Mouse (Mus musculus) thymus, postnatal 14 days (tissue): Measurements from ENCODE around the gene Atg5.

Source experiments
- DNase-seq: peaks from one replicate; pipeline ENCODE4 v3.0.0; 2021

Gene Atg5

DNA sequence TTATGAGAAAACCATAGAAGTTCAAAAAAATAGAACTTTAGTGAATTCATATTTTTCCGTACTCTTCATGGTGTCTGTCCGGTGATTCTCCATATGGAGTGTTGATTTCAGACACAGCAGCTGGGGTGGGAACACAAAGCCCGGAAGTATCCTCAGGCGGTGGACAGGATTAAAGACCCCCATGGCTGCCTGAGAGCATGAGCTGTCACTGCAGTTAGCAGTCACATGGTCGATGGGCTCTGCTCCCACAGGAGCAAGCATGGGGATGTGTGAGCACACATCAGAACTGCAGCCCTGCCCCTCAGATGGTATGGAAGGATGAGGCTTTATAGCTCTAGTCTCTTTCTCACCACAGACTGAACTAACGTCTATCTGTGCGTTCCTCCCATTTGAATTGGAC lies 87.1 kb downstream of the Atg5 start:
- DNase-seq, result no peak

- DNase-seq, result no peak
Observed at GRCm38 (mm10) chr10:44356625-44357024, 88.5 kb downstream of the Atg5 start.

GRCm38 (mm10) chr10:44357316-44357715 lies 89.2 kb downstream of the Atg5 start:
- no peak for DNase-seq

- DNase-seq, result no peak
Observed at GRCm38 (mm10) chr10:44358816-44359215, 90.7 kb downstream of the Atg5 start.

GRCm38 (mm10) chr10:44360632-44361031 lies 92.5 kb downstream of the Atg5 start:
- no peak for DNase-seq

- no peak for DNase-seq
Observed at GRCm38 (mm10) chr10:44362435-44362834, 94.3 kb downstream of the Atg5 start.

DNA sequence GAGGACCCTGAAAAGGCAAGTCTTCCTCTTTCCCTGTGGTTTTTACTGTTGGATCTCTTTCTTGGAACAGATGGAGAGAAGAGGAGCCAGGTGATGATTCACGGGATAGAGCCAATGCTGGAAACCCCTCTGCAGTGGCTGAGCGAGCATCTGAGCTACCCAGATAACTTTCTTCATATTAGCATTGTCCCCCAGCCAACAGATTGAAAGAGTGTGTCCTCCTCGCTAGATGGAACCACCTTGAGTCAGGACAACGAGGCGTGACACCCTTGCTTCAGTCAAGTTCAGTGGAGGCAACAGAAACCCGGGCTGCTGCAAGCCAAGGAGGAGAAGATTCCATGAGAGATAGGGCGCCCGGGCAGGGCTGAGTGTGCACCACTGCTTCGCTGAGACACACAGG lies 94.7 kb downstream of the Atg5 start:
- DNase-seq, result no peak

GRCm38 (mm10) chr10:44366186-44366585 lies 98.0 kb downstream of the Atg5 start:
- DNase-seq, result no peak

DNA sequence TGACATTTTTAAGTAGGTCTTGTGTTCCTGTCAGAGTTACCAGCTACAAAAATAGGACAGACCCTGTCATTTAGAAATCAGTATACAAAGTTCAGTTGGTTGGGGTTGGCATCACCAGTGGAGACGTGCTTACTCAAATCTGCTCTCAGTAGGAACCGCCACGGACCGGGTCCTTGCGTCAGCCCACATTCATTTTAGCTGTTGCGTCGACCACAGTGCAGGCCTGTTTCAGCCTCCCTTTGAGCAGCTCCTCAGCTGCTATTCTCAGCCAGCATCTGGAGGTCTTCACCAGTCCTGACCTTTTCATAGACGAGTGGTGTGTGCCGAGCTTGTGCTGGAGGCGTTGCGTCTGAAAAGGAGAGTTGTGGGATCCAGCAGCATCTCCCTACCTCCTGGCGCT lies 98.9 kb downstream of the Atg5 start:
- no peak for DNase-seq

DNA sequence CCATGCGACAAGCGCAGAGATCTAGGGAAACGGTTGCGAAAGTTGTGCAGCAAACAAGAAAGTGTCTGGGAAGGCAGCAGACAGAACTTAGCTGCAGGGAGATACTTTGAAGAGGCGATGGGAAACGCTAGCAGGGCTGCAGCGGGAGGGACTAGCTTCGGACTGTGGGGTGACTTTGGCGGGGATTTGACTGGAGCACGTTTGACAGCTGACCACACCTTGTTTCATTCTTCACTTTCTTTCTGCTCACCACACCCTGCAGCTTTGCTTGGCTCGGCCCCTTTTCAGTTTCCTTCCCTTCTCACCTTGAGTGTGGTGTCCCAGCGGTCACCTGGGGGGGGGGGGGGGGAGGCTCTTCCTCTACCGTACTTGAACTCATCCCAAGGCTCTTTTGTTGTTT lies 100.4 kb downstream of the Atg5 start:
- DNase-seq, result no peak

GRCm38 (mm10) chr10:44370666-44371065 lies 102.5 kb downstream of the Atg5 start:
- no peak for DNase-seq

- DNase-seq, result no peak
Observed at GRCm38 (mm10) chr10:44372210-44372609, 104.1 kb downstream of the Atg5 start.

DNA sequence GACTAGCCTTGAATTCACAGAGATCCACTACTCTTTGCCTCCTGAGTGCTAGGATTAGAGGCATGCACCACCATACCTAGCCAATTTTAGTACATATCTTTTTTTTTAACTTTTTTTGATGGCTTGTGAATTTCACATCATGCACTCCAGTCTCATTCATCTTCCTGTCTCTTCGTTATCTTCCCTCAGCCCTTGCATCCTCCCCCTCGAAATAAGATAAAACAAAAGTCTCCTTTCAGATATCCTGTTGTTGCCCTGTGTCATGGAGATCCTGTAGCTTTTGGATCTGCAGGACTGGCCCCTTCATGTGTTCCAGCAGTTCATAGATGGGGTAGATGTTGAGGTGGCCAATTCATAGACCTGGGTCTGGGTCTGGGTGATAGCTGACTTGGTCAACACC lies 106.5 kb downstream of the Atg5 start:
- no peak for DNase-seq

GRCm38 (mm10) chr10:44375501-44375900 lies 107.3 kb downstream of the Atg5 start:
- DNase-seq, result no peak

GRCm38 (mm10) chr10:44377821-44378220 lies 109.7 kb downstream of the Atg5 start:
- DNase-seq, result no peak

GRCm38 (mm10) chr10:44378403-44378802 lies 110.2 kb downstream of the Atg5 start:
- no peak for DNase-seq

DNA sequence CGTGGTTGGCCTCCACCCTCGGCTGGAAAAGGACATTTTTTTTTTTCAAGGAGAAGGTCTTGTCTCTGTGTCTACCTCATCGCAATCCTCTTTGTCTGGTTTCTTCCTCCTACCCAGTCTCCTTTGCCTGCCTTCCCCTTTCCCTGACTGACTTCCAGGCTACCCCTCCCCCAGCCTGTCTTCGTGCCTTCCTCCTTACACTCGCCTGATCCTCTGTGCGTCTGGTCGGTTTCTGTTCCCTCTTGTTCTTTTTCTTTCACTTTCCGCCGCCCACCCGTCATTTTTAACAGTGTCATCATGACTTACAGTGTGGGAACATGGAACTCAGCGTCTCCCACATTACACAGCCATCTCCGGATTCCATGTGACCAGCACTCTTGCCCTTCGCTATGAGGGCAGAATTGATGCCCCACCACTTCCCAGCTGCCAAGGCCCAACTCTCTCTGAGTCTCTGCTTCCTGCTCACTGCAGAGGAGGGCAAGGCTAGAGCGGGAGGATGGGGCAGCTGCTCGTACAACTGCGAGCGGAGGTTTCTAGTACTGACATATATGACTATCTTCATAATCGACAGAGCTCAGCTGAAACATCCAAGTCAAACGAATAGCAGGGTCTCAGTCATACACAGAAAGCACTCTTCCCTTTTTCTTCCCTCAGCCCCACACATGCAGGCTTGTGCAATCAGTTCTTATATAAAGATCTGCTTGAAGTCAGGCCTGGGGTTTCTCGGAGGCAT lies 112.5 kb downstream of the Atg5 start:
- peak; percentile 66 for DNase-seq

- DNase-seq, result peak; percentile 24
Observed at GRCm38 (mm10) chr10:44381397-44381796, 113.2 kb downstream of the Atg5 start.

- no peak for DNase-seq
Observed at GRCm38 (mm10) chr10:44381948-44382347, 113.8 kb downstream of the Atg5 start.

GRCm38 (mm10) chr10:44383213-44383612 lies 115.1 kb downstream of the Atg5 start:
- DNase-seq, result no peak

- no peak for DNase-seq
Observed at GRCm38 (mm10) chr10:44385227-44385626, 117.1 kb downstream of the Atg5 start.

DNA sequence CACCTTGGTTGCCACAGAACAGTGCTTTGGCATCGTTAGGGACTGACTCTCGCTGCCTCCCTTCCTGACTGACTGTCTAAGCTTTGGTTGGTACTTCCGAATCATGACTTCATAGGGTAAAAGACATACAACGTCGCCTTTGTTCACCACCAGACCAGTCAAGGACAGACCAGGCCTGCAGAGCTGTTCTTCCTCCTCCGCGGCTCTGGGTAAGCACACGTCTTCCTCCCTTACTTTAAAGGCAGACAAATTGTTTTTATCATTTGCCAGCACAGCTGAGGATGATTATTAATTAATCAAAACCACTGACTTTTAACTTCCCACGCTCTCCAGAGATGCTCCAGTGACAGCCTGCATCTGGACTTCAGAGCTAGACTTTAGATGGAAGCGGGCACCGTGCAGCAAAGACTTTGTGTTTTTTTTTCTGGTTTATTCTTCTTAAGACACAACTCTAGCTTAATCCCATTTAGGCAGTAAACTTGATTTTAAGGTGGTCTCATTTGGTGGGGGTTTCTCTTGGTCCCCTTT lies 120.6 kb downstream of the Atg5 start:
- DNase-seq, result no peak

DNA sequence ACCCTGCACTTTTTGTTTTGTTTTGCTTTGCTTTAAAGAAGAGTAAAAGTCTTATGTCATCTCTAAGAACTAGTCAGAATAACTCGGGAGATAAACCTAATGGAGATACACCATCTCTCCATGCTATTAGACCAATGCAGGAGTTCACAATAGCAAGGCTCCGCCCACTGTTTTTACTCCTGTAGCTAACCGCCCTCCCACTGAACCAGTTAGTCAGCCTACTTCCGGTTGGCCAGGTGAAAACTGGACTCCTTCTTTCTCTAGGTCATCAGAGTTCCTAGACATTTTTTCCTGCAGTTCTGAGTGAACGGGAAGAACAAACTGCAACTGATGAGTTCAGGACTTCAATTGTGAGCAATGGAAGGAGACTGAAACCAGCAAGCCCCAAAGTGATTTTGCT lies 122.1 kb downstream of the Atg5 start:
- no peak for DNase-seq

GRCm38 (mm10) chr10:44391509-44392290 lies 123.5 kb downstream of the Atg5 start:
- no peak for DNase-seq
